Mouse (Mus musculus) kidney, adult 8-10 months (tissue): ENCODE results near the gene Olfr1448.
"Not testable (repeated sequence)": the region's sequence is repeated elsewhere in the genome, so short reads cannot be mapped to it uniquely, and the experiment has no call there.

Experiments used
- DNase-seq, 2 experiments: peaks; one replicate each; pipeline ENCODE4 v3.0.0; 2022

Gene Olfr1448

DNA sequence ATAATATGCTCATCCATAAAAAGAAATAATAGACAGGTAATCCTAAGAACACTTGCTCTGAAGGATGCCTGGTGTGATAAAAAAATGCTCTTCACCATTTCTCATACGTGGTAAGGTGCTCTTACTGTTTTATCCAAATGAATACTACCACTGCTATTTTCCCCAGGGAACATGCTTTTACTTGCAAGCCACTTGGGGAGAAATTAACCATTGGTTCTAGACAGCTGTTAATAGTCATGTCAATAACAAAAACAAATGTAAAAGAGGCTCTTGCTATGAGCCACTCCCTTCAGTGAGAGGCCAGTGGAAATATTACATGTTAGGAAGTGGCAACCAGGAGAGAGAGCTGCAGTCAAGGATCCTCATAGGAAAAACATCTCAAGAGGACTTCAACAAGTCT is at the start of gene Olfr1448:
Gene Olfr1448, minus strand, starts transcription at position 101 of the 400 bp plus-strand sequence.
- DNase-seq = no peak

DNA sequence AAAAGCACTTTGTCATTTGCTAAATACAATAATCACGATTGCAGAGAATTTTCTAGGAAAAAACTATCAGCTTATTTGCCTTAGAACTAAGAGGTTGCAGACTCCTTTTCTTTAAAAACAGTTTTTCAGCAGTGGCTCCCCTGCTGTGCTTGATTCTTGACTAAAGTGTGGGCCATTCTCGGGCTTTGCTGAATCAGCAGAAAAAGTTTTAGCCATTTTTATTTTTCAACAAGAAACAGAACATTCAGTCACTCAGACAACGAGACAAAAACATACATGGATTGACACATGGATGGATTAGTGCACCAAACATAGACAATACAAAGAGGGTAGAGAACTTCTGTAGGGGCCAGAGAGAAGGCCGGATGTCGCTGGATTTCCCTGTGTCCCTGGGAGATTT is 45.9 kb upstream of the Olfr1448 start:
- not testable (repeated sequence) for DNase-seq

DNA sequence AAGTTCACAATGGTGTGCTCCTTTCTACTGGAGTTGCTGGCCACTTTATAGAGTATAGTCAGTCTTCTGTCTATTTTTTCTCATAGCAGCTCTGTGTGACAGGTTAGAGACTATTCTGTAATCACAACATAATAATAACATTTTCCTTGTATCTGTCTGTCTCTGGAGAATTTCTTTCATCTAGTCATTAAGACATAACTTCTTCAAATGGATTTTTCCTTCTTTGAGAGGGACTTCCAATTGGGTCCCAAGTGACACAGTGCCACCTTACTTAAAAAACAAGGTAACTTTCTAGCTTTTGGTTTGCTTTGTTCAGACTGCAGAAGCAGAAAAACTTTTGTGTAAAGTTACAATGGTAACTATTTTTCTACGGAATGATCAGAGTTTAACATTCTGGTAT is 25.7 kb upstream of the Olfr1448 start, which contains the start of gene Olfr1450:
Gene Olfr1450, plus strand, starts transcription at position 301 of the 400 bp plus-strand sequence.
- no peak for DNase-seq

DNA sequence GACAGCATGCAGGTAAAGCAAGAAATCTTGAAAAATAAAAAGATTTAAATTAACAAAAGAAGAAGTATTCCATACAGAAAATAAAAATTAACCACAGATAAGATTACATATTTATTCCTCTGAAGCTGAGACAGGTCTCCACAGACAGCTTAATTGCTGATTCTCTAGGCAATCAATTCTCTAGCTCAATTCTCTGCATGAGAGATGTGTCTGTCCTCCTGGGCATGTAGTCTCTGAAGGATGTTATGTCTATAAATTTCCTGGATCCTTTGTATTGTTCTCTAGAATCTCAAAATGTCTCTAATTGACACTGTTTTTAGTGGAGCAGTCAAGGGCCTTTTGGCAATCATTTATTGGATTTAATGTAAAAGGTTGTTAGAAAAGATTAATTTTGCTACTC is 6.3 kb upstream of the Olfr1448 start, which contains the start of gene Olfr1449:
Gene Olfr1449, plus strand, starts transcription at position 301 of the 400 bp plus-strand sequence.
- DNase-seq = no peak

DNA sequence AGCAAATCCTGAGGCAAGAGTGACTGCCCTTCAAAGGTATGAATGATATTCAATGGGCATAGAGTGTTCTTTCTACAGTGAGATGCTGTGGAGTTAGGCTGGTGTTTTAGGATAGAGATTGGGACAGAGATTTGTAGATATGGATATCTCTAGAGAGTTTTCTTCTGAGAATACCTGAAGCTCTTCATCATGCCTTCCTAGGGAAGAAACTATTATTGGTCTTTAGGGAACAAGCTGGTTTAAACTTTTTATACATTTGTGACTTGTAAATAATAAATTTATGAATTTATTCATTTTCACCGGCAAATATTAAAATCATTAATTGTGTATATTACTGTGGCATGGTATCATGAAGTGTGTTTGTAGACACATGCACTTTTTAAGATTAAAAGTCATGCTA is 20.6 kb downstream of the Olfr1448 start, which contains the start of gene Olfr1447:
Gene Olfr1447, minus strand, starts transcription at position 101 of the 400 bp plus-strand sequence.
- no peak for DNase-seq

DNA sequence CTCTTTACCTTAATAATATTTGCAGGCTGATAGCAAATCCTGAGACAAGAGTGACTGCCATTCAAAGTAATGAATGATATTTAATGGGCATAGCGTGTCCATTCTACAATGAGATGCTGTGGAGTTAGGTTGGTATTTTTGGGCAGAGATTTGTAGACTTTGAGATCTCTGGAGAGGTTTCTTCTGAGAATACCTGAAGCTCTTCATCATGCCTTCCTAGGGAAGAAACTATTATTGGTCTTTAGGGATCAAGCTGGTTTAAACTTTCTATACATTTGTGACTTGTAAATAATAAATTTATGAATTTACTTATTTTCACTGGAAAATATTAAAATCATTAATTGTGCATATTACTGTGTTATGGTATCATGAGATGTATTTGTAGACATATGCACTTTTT is 30.8 kb downstream of the Olfr1448 start, which contains the start of gene Olfr1446:
Gene Olfr1446, minus strand, starts transcription at position 101 of the 400 bp plus-strand sequence.
- DNase-seq = no peak

DNA sequence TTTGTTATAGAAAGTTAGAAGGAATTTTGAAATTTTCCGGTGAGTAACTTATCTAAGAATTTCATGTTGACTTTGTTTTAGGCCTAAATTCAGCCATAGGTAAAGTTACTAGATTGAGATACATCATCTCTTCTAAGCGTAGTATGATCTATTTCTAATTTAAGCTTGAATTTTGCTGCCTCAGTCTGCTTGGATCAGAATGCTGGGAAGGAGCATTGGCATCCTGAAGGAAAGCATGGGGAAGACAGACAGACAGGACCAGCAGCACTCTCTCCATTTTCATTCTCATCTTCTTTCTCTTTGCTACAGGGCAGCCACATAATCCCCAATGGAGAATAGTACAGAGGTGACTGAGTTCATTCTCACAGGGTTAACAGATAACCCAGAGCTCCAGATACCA is 40.7 kb downstream of the Olfr1448 start, which contains the start of gene Olfr1445:
Gene Olfr1445, plus strand, starts transcription at position 301 of the 400 bp plus-strand sequence.
- no peak for DNase-seq
